Mouse (Mus musculus): Measurements from ENCODE around the gene Manba. TPM values are rescaled to one million over a fixed set of nuclear protein-coding genes. Genes with fewer than 3 reads are reported as not detected.
A peak's percentile ranks its signal among the peaks of the same experiment; 100 is the strongest.

Gene Manba
- total and polyA plus RNA-seq, 3 experiments = 30.9 to 35.2 (median 31.5) TPM

DNA sequence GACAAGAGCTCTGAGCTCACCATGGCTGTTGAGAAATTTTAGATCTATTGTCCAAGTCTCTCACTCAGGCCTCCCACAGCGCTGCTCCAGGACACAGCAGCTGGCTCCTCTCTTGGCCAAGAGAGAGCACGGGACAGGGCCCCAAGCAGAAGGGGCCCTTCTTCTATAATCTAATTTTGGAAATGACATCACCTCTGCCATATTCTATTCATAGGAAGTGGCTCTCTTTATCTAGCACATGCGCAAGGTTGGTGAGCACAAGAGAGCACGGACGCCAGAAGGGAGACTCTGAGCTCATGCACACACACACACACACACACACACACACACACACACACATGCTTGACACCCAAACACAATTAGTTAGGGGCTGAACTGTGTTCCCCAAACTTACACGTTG lies 31.5 kb downstream of the Manba start (continued):
- TF ChIP-seq JUND (conservative IDR thresholded peaks at IDR 0.05; ENCODE audit: low read depth, low read length) (peak; percentile 99), JUN (IDR thresholded peaks at IDR 0.05; ENCODE audit: insufficient read depth, low read depth, low read length) (peak; percentile 100), HCFC1 (IDR thresholded peaks at IDR 0.05; ENCODE audit: low read depth, low read length) (no peak; the same call in 1 of the 2 replicates), NELFE (IDR thresholded peaks at IDR 0.05; ENCODE audit: low read depth, low read length) (0 out of 2 replicates have a peak, but pooled peaks have one; percentile 17), MXI1 (IDR thresholded peaks at IDR 0.05; ENCODE audit: low read depth, low read length) (no peak; the same call in 1 of the 2 replicates), BHLHE40 (IDR thresholded peaks at IDR 0.05; ENCODE audit: low read depth, low read length) (peak; percentile 99), UBTF (IDR thresholded peaks at IDR 0.05; ENCODE audit: low read depth, low read length) (no peak), MAFK (IDR thresholded peaks at IDR 0.05; ENCODE audit: insufficient replicate concordance, low read length) (no peak), TCF12 (IDR thresholded peaks at IDR 0.05; ENCODE audit: low read depth, low read length) (peak; percentile 89; the same call in 1 of the 2 replicates), ZMIZ1 (IDR thresholded peaks at IDR 0.05; ENCODE audit: low read depth, low read length) (no peak), TBP (conservative IDR thresholded peaks at IDR 0.05; ENCODE audit: low read depth, low read length) (peak; percentile 16; the same call in 1 of the 2 replicates)

GRCm38 (mm10) chr3:135518882-135519281 lies 33.5 kb downstream of the Manba start:
- no peaks in the 10 kb centered on the region for H3K27me3 ChIP-seq (replicated peaks)
- no peak for DNase-seq (ENCODE audit: extremely low read depth)
- in situ Hi-C loops (cut with MboI; ENCODE audit: low pct_ligation_motif_present, low pct_unique_long_range_greater_than_20kb, low sequenced_read_pairs) (no loop called here), dilution Hi-C loops (cut with MboI; ENCODE audit: extremely low pct_ligation_motif_present, extremely low pct_unique_long_range_greater_than_20kb, low sequenced_read_pairs) (no loop called here)
- H3K9me3 ChIP-seq (replicated peaks; ENCODE audit: low read length) = no peaks in the 10 kb centered on the region
- no peak overlapping the region for H3K27ac ChIP-seq (ENCODE audit: insufficient read depth, low read depth)
- H3K79me2 ChIP-seq (replicated peaks; ENCODE audit: control insufficient read depth, extremely low read depth, insufficient read depth, poor library complexity, severe bottlenecking) = no peaks in the 10 kb centered on the region
- peaks cover 15 to 43% of the 10 kb centered on the region in 2 experiments for H3K4me1 ChIP-seq (ENCODE audit: control insufficient read depth in 1 of 2, insufficient read depth in 2 of 2)
- H3K36me3 ChIP-seq (replicated peaks in 1 of 2; ENCODE audit: control insufficient read depth in 1 of 2, insufficient read depth in 1 of 2, low read length in 1 of 2) = peaks cover 26 to 73% of the 10 kb centered on the region in 2 experiments
- no peak overlapping the region for H3K4me2 ChIP-seq (ENCODE audit: insufficient read depth, low read depth, poor library complexity, severe bottlenecking)
- no peak overlapping the region for H3K4me3 ChIP-seq (replicated peaks in 1 of 3; ENCODE audit: low read depth in 2 of 3, low read length in 2 of 3, poor library complexity in 1 of 3)
- H3K9ac ChIP-seq (ENCODE audit: insufficient read depth, low read depth) = no peak overlapping the region
- TF ChIP-seq USF1 (IDR thresholded peaks at IDR 0.05; ENCODE audit: low read depth, low read length) (no peak), PAX5 (IDR thresholded peaks at IDR 0.05; ENCODE audit: low read length) (no peak), RAD21 (IDR thresholded peaks at IDR 0.05; ENCODE audit: low read depth, low read length) (no peak), TBP (conservative IDR thresholded peaks at IDR 0.05; ENCODE audit: low read depth, low read length) (no peak), JUN (IDR thresholded peaks at IDR 0.05; ENCODE audit: insufficient read depth, low read depth, low read length) (no peak), CHD1 (IDR thresholded peaks at IDR 0.05; ENCODE audit: low read depth, low read length) (no peak), SIN3A (IDR thresholded peaks at IDR 0.05; ENCODE audit: low read length) (no peak), IRF4 (IDR thresholded peaks at IDR 0.05; ENCODE audit: low read depth, low read length) (no peak), NRF1 (IDR thresholded peaks at IDR 0.05; ENCODE audit: low read depth, low read length) (no peak), MYC (IDR thresholded peaks at IDR 0.05; ENCODE audit: low read depth, low read length) (no peak), MAFK (IDR thresholded peaks at IDR 0.05; ENCODE audit: insufficient replicate concordance, low read length) (no peak), USF2 (conservative IDR thresholded peaks at IDR 0.05; ENCODE audit: low read depth, low read length) (no peak), HCFC1 (IDR thresholded peaks at IDR 0.05; ENCODE audit: low read depth, low read length) (no peak), GABPA (IDR thresholded peaks at IDR 0.05; ENCODE audit: insufficient replicate concordance, low read depth, low read length) (no peak), ZMIZ1 (IDR thresholded peaks at IDR 0.05; ENCODE audit: low read depth, low read length) (no peak), MEF2A (IDR thresholded peaks at IDR 0.05; ENCODE audit: borderline replicate concordance, low read depth, low read length) (no peak), MAX (IDR thresholded peaks at IDR 0.05; ENCODE audit: low read length) (no peak)

Measured in CH12.LX (cell line).